Mouse (Mus musculus) stomach, embryonic 16.5 days (tissue): ENCODE results near the gene Grm1. TPM values are rescaled to one million over a fixed set of nuclear protein-coding genes. Genes with fewer than 3 reads are reported as not detected.

Source experiments
- ATAC-seq: fragments of 200-750 bp; cut with Nextera tagmentation; 2 replicates; pipeline ENCODE4 v1.8.0; 2017; ENCODE audit warnings: moderate number of reproducible peaks, moderate TSS enrichment; ENCODE audit not compliant: insufficient read depth, low FRiP score
- H3K27ac ChIP-seq: fragments of 300-500 bp; sonication (generic); 2 replicates; pipeline ENCODE4 v1.5.1; 2014; ENCODE audit warnings: low read length
- H3K27me3 ChIP-seq: fragments of 300-500 bp; sonication (generic); 2 replicates; pipeline ENCODE4 v1.6.1; 2014; ENCODE audit warnings: low read length, control low read depth, mixed read lengths; ENCODE audit not compliant: control insufficient read depth, insufficient read depth
- H3K36me3 ChIP-seq: fragments of 300-500 bp; sonication (generic); 2 replicates; pipeline ENCODE4 v1.6.1; 2014; ENCODE audit warnings: low read length; ENCODE audit not compliant: control insufficient read depth, insufficient read depth
- H3K4me1 ChIP-seq: fragments of 300-500 bp; sonication (generic); 2 replicates; pipeline ENCODE4 v1.6.1; 2014; ENCODE audit warnings: low read length, control low read depth, mixed read lengths; ENCODE audit not compliant: control insufficient read depth, insufficient read depth
- H3K4me2 ChIP-seq: fragments of 300-500 bp; sonication (generic); 2 replicates; pipeline ENCODE4 v1.6.1; 2014; ENCODE audit warnings: low read depth, low read length, mixed read lengths
- H3K4me3 ChIP-seq: fragments of 300-500 bp; sonication (generic); replicated peaks from 2 replicates; pipeline ENCODE4 v1.5.1; 2014; ENCODE audit warnings: mild to moderate bottlenecking, low read length
- H3K9ac ChIP-seq: fragments of 300-500 bp; sonication (generic); 2 replicates; pipeline ENCODE4 v1.6.1; 2014; ENCODE audit warnings: low read length
- H3K9me3 ChIP-seq: fragments of 300-500 bp; sonication (generic); replicated peaks from 2 replicates; pipeline ENCODE4 v1.6.1; 2016; ENCODE audit warnings: low read length, control low read depth; ENCODE audit not compliant: control insufficient read depth
- WGBS: fragments of 180-500 bp; shearing (Covaris S2); extraction: QIAGEN DNeasy Blood & Tissue Kit; methylation state at CpG from one replicate; pipeline ENCODE4 v1.1.7; 2014; 5-methylcytosine and 5-hydroxymethylcytosine counted together
- polyA plus RNA-seq: library from polyadenylated mRNA; unstranded; fragments of >200 nt; fragmentation: Nextera tagmentation; extraction: Ambion mirVana; gene quantifications from 2 replicates; pipeline ENCODE4 v1.2.1, GENCODE M21; 2015

Gene Grm1
- polyA plus RNA-seq: 0.05 TPM in 1 of 2 replicates, not detected in the other

DNA sequence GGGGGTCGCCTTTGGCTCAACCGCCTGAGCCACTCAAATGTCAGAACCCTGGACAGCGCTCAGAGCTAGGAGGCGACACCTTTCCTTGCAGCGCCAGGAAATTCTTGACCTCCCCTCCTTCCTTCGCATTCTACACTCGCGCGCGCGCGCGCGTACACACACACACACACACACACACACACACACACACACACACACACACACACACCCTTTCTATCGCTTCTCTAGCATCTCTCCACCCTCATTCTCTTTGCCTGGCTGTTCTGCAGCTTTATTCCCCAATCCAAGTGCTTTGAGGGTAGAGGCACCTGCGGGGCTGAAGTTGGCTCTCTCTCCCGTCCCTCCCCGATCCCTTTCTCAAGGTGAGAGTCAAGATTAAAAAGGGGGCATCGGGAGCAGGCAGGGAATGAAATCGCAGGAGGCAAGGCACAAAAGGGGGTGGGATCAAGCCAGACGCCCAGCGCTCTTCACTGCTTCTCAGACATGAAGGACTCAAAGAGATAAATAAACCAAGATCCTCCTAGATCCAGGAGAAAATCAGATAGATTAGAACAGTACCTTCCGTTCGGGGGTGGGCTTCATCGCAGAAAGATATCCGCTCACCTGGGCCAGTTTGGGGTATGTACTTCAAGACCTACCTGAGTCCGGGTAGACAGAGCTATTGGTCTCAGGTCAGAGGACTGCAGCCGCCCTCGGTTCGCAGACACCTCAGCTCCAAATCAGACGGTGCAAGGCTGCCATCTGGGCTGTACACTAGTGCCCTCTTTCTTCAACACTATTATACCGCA lies at the start of gene Grm1:
TSS of gene Grm1 (minus strand) at position 746 of the 788 bp plus-strand sequence.
- 3% methylated on average over 27 of the region's 32 CpGs for WGBS
- Histone ChIP-seq H3K4me2 (no peak within 1 kb of the TSS), H3K4me3 (no peak within 1 kb of the TSS), H3K9me3 (no peaks in the 10 kb centered on the region), H3K27ac (no peak within 1 kb of the TSS), H3K36me3 (no peaks in the 10 kb centered on the region), H3K4me1 (no peaks in the 10 kb centered on the region), H3K27me3 (peaks cover 27% of the 10 kb centered on the region), H3K9ac (no peak within 1 kb of the TSS)
- no peak for ATAC-seq

DNA sequence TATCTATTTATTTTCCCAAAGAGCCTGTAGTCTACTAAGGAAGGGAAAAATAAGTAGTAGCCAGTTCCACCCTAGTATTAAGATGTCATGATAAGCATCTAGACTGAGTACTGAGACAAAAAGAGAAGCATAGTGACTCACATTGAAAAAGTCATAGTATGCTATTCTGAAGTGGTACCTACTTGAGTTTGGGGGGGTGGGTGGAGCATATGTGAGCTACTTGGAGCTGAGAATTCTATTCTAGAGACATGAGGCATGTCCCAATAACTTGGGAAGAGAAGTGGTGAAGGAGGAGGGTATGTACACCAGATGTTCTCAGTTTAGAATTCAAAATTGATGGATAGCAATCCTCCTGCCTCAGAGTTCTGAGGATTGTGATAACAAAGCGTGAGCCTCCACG lies 39.6 kb upstream of the Grm1 start:
- 81% methylated on average over 2 of the region's 2 CpGs for WGBS
- ATAC-seq: no peak
- no peak overlapping the region for H3K27ac ChIP-seq
- H3K9ac ChIP-seq: no peak overlapping the region
- H3K4me2 ChIP-seq: no peak overlapping the region
- H3K27me3 ChIP-seq: no peaks in the 10 kb centered on the region
- H3K9me3 ChIP-seq: no peaks in the 10 kb centered on the region
- H3K4me3 ChIP-seq: no peak overlapping the region
- H3K36me3 ChIP-seq: no peaks in the 10 kb centered on the region
- H3K4me1 ChIP-seq: no peaks in the 10 kb centered on the region

DNA sequence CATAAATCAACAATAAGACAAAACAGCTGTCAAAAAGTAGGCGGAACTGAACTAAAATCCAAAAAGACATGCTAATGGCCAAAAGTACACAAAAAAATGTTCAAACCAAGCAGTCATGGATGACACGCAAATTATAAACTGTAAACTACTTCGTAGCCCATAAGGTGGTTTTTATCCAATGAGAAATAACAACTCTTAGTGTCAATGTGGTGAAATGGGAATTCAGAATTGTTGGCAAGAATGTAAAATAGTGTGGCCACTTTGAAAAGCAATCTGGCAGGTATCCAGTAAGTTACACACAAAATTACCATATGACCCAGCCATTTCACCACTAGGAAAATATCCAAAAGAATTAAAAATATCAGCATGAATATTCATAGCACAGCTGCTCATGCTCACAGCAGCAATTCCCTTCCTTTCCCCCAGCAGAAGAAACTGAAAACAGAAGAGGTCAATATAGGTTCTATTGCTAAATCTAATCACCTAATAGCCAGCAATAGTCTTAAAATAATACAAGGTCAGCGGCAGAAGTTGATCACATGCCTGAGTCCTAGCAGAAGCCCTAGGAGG lies 16.4 kb upstream of the Grm1 start:
- H3K4me3 ChIP-seq: no peak overlapping the region

DNA sequence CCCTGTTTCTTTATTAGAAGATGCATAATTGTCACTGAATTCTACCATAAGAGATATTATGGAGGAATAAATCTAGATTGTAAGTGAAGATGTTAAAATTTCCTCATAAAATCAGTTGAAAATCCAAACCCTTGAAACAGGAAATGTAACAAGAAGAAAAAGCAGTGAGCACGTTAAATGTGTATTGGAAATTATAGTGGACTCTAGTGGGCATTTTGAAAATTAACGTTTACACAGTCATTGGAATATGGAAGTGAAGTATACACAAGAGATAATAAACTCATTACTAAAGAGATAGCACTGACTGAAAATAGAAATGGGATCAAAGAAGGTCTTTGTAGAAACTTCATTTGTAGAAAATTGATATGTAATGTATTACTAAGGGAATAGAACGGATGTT lies 4.2 kb upstream of the Grm1 start:
- Histone ChIP-seq H3K9me3 (no peaks in the 10 kb centered on the region), H3K36me3 (no peaks in the 10 kb centered on the region), H3K27me3 (peaks cover 7% of the 10 kb centered on the region), H3K4me1 (no peaks in the 10 kb centered on the region), H3K9ac (no peak overlapping the region), H3K4me3 (no peak overlapping the region), H3K4me2 (no peak overlapping the region), H3K27ac (no peak overlapping the region)
- no peak for ATAC-seq
- 64% methylated on average over 3 of the region's 3 CpGs for WGBS

More for the DNA sequence above, 16.4 kb upstream of the Grm1 start:
- H3K27ac ChIP-seq: no peak overlapping the region
- WGBS: 85% methylated on average over 4 of the region's 4 CpGs
- no peaks in the 10 kb centered on the region for H3K27me3 ChIP-seq
- H3K4me2 ChIP-seq: no peak overlapping the region
- H3K9ac ChIP-seq: no peak overlapping the region
- H3K4me1 ChIP-seq: no peaks in the 10 kb centered on the region
- H3K9me3 ChIP-seq: no peaks in the 10 kb centered on the region
- no peak for ATAC-seq
- no peaks in the 10 kb centered on the region for H3K36me3 ChIP-seq

DNA sequence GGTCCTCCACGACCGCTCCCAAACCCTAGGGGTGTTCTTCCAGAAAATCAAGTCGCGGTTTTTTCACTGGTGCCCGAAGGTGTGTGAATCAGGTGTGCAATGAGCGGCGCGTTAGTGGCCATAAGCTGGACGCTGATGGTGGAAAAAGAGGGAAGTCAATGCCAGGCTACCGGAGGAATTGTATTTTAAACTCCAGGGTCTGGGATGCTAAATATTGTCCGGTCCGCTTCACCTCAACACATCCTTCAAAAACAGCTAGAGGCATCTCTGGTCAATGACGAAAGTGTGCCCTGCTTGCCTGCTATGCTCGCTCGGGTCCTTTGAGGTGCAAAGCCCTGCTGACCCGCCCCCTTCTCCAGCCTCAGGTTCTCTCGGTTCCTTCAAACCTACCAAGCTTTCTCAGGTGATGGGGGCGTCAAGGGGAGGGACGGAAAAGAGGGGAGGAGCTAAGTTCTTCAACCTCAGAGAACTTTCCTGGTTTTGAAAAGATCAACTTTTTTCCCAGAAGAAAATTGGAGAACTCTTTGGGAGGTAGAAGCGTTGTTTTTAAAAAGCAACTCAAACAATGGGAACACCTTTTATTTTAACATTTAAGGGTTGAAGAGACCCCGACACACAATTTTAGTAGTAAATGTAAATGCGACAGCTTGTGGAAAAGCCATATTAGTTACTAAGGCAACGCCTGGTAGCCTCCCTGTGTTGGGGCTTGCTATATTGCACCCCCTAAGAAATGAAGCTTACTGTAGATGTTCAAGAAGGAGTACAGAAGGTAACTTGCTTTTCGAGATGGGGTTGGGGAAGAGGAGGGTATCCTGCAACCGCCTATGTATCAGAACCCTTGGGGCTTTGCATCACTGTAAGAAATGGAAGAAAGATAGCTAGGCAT lies 1.2 kb downstream of the Grm1 start:
- Histone ChIP-seq H3K4me3 (no peak overlapping the region), H3K9me3 (no peaks in the 10 kb centered on the region), H3K36me3 (no peaks in the 10 kb centered on the region), H3K27ac (no peak overlapping the region), H3K9ac (no peak overlapping the region), H3K27me3 (peaks cover 27% of the 10 kb centered on the region), H3K4me1 (no peaks in the 10 kb centered on the region), H3K4me2 (no peak overlapping the region)
- ATAC-seq: no peak
- WGBS: 10% methylated on average over 25 of the region's 25 CpGs

DNA sequence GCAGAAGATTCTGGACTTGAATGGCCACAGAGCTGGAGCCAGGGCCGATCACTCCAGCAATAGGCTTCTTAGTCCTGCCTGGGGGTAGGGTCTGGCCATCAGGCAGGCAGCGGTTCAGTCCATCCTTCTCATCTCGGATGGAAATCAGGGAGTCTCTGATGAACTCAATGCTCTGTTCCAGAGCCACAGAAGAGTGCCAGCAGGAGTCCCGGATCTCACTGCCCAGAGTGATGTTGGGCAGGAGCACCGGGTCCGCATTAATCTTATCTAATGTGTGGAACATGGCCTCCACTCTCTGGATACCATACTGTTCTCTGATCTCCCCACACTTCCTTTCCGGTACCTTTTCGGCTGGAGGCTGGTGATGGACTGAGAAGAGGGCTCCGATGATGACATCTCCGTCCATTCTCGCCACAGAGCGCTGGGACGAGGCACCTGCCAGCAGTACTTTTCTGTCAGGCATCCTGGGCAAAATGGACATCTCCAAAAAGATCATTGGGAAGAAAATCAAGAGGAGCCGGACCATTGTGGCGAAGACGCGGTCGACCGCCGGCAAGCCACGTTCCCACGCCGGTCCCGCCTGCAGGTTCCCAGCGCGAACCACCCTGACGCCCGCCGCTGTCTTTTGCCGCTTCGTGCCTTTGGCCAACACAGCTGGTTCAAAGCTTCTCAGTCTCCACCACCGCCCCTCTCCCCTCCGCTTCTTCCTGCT lies 2.0 kb downstream of the Grm1 start:
- no peak overlapping the region for H3K9ac ChIP-seq
- no peak for ATAC-seq
- 12% methylated on average over 33 of the region's 33 CpGs for WGBS

DNA sequence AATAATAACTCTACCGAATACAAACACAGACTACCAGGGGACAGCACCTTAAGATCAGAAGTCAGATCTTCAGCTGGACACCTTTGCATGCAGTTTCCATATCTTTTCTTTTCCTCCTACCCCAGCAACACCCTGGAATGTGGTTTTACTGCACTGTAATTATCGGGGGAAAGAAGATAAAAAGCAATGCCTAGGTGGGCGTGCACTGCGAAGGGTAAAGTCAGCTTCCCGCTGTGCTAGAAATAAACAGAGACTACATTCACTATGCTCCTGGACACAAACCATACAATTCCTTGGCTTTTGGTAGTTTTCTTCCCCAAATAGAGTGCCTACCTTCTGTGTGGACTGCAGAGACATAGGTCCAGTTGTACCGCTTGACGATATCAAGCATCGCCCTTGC lies 2.6 kb downstream of the Grm1 start:
- ATAC-seq: no peak
- 76% methylated on average over 8 of the region's 8 CpGs for WGBS

More for the DNA sequence above, 2.0 kb downstream of the Grm1 start:
- H3K4me2 ChIP-seq: no peak overlapping the region
- no peaks in the 10 kb centered on the region for H3K36me3 ChIP-seq
- no peaks in the 10 kb centered on the region for H3K4me1 ChIP-seq
- H3K4me3 ChIP-seq: no peak overlapping the region
- H3K27ac ChIP-seq: no peak overlapping the region
- no peaks in the 10 kb centered on the region for H3K9me3 ChIP-seq
- H3K27me3 ChIP-seq: peaks cover 27% of the 10 kb centered on the region

DNA sequence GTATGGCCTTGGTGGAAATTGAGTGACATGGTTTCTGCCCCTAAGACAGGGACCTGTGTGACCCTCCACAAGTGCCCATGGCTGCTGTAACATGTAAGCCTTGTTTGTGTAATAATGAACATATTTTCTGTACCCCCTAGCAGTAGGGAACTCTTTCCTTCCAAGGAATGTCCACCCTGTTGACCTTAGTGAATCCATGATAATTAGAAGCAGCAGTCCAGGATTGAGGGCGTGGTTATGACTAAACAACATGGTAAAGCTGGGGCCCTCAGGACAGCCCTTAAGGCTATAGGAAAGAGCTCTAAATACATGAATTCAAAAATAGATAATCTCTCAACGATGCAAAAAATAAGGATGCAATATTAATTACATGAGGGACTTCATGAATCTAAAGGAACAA lies 17.0 kb downstream of the Grm1 start:
- WGBS: 71% methylated on average over 2 of the region's 2 CpGs
- no peaks in the 10 kb centered on the region for H3K9me3 ChIP-seq
- no peaks in the 10 kb centered on the region for H3K4me1 ChIP-seq
- H3K27ac ChIP-seq: no peak overlapping the region
- H3K9ac ChIP-seq: no peak overlapping the region
- H3K4me2 ChIP-seq: no peak overlapping the region
- no peak overlapping the region for H3K4me3 ChIP-seq
- no peak for ATAC-seq
- H3K36me3 ChIP-seq: no peaks in the 10 kb centered on the region
- H3K27me3 ChIP-seq: no peaks in the 10 kb centered on the region

More for the DNA sequence above, 2.6 kb downstream of the Grm1 start:
- Histone ChIP-seq H3K4me3 (no peak overlapping the region), H3K4me2 (no peak overlapping the region), H3K9ac (no peak overlapping the region), H3K27ac (no peak overlapping the region), H3K4me1 (no peaks in the 10 kb centered on the region), H3K27me3 (peaks cover 27% of the 10 kb centered on the region), H3K9me3 (no peaks in the 10 kb centered on the region), H3K36me3 (no peaks in the 10 kb centered on the region)
